Mouse (Mus musculus): ENCODE measurements at regions not wholly inside any gene's neighbourhood (a gene's known extent, or its start where the extent isn't known, plus 50 kb on each side); places are given as distances from the start of the nearest gene placed in this dataset.

- TF ChIP-seq CTCF (conservative IDR thresholded peaks at IDR 0.05; ENCODE audit: low read length) (no peak), POU5F1 (IDR thresholded peaks at IDR 0.05; ENCODE audit: borderline replicate concordance, low read length) (no peak), NANOG (IDR thresholded peaks at IDR 0.05; ENCODE audit: borderline replicate concordance, low read length) (no peak)
Measured at GRCm38 (mm10) chr5:73811094-73811521, 159.9 kb downstream of the Spata18 start.

Data from E14TG2a.4 (cell line).